Mouse (Mus musculus) embryonic facial prominence, embryonic 13.5 days (tissue): Measurements from ENCODE around the gene Slc22a4. TPM values are rescaled to one million over a fixed set of nuclear protein-coding genes. Genes with fewer than 3 reads are reported as not detected.
"Not testable (repeated sequence)": the region's sequence is repeated elsewhere in the genome, so short reads cannot be mapped to it uniquely, and the experiment has no call there.

ENCODE experiments used
- ATAC-seq: fragments of 200-750 bp; cut with Nextera tagmentation; 2 replicates; pipeline ENCODE4 v1.8.0; 2017; ENCODE audit warnings: low read depth; ENCODE audit not compliant: insufficient number of reproducible peaks, insufficient read depth, low FRiP score, low TSS enrichment
- H3K27ac ChIP-seq: fragments of 300-500 bp; sonication (generic); 2 replicates; pipeline ENCODE4 v1.5.1; 2015; ENCODE audit warnings: moderate library complexity, mild to moderate bottlenecking, inconsistent platforms
- H3K27me3 ChIP-seq: fragments of 300-500 bp; sonication (generic); 2 replicates; pipeline ENCODE4 v1.6.1; 2015; ENCODE audit warnings: mild to moderate bottlenecking, inconsistent platforms
- H3K36me3 ChIP-seq: fragments of 300-500 bp; sonication (generic); 2 replicates; pipeline ENCODE4 v1.6.1; 2015; ENCODE audit warnings: mild to moderate bottlenecking, inconsistent platforms
- H3K4me1 ChIP-seq: fragments of 300-500 bp; sonication (generic); 2 replicates; pipeline ENCODE4 v1.6.1; 2015; ENCODE audit warnings: inconsistent platforms
- H3K4me2 ChIP-seq: fragments of 300-500 bp; sonication (generic); 2 replicates; pipeline ENCODE4 v1.6.1; 2015; ENCODE audit warnings: moderate library complexity, mild to moderate bottlenecking, inconsistent platforms
- H3K4me3 ChIP-seq: fragments of 300-500 bp; sonication (generic); 2 replicates; pipeline ENCODE4 v1.5.1; 2015; ENCODE audit warnings: mild to moderate bottlenecking, inconsistent platforms
- H3K9ac ChIP-seq: fragments of 300-500 bp; sonication (generic); 2 replicates; pipeline ENCODE4 v1.6.1; 2015; ENCODE audit warnings: mild to moderate bottlenecking, inconsistent platforms
- H3K9me3 ChIP-seq: fragments of 300-500 bp; sonication (generic); 2 replicates; pipeline ENCODE4 v1.6.1; 2016; ENCODE audit warnings: inconsistent platforms
- WGBS: fragments of 180-500 bp; shearing (Covaris S2); methylation state at CpG from one replicate; pipeline ENCODE4 v1.1.7; 2015; ENCODE audit warnings: mixed read lengths; 5-methylcytosine and 5-hydroxymethylcytosine counted together
- polyA plus RNA-seq: library from polyadenylated mRNA; unstranded; fragments of >200 nt; fragmentation: Nextera tagmentation; extraction: Ambion mirVana; gene quantifications from 2 replicates; pipeline ENCODE4 v1.2.1, GENCODE M21; 2015

Slc22a4 gene
- polyA plus RNA-seq, 1 experiment from 2014 or later: 3.9 TPM

DNA sequence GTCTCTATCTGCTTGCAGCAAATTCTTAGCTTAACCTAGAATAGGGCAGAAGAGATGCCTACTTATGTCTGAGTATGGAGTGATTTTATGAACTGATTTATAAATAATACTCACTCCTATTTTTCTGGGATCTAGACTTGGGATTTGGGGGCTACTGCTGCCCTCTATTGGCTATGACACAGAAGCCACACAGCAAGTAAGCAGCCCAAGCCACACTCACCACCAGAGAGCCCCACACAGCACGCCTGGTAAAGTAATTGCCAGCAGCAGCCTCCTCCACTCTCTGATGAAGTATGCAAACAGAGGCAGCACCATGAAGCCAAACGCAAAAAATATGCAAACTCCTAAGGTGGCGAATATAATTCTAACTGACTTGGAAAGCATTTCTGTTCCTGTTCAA, 68.9 kb downstream of the Slc22a4 start:
- H3K27me3 ChIP-seq: no peaks in the 10 kb centered on the region
- no peak overlapping the region for H3K9ac ChIP-seq
- 44% methylated on average over 3 of the region's 3 CpGs for WGBS
- H3K4me2 ChIP-seq: no peak overlapping the region
- no peak overlapping the region for H3K4me3 ChIP-seq
- no peaks in the 10 kb centered on the region for H3K9me3 ChIP-seq
- ATAC-seq: no peak
- H3K4me1 ChIP-seq: no peaks in the 10 kb centered on the region
- no peaks in the 10 kb centered on the region for H3K36me3 ChIP-seq
- no peak overlapping the region for H3K27ac ChIP-seq

DNA sequence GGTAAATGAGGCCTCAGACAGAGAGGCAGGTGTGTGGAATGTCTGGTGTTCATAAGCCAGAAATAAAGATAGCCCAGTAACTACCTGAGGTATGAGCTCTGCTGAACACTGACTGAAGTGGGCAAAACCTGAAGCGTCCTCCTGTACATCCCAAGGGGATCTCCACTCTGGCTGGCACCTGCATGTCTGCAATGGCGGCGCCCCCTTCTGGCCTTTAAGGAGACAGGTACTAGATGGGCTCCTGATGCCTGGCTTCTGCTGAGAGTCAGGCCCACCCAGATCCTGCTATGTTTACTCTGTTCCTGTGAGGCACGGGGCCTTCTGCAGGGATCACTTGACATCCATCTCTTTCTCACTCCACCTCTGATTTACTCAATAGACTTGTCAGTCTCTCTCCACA, 69.7 kb downstream of the Slc22a4 start:
- not testable (repeated sequence) for H3K4me3 ChIP-seq, H3K36me3 ChIP-seq, H3K4me1 ChIP-seq, H3K4me2 ChIP-seq, H3K27ac ChIP-seq, H3K9me3 ChIP-seq, ATAC-seq, H3K27me3 ChIP-seq, H3K9ac ChIP-seq
- 40% methylated on average over 4 of the region's 4 CpGs for WGBS

DNA sequence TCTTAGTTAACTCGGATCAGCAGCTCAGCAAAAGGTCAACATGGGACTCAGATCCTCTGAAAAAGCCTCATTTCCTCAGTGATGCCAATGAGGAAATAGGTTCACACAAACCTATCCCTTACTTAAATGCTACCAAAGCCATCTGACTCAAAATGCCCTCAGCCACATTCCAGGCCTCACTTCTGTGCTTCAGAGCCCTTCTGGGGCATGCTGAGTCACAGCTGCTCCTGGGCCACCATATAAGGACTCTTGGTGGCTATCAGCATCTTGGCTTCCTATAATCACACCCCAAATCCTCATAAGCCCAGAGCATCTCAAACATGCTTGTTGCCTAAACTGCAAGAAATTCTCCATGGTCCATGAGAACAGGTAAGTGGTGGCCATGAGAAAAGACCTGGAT, 71.3 kb downstream of the Slc22a4 start:
- 71% methylated on average over 1 of the region's 1 CpGs for WGBS
- H3K27ac ChIP-seq: no peak overlapping the region
- no peaks in the 10 kb centered on the region for H3K36me3 ChIP-seq
- H3K4me2 ChIP-seq: no peak overlapping the region
- no peak overlapping the region for H3K4me3 ChIP-seq
- H3K4me1 ChIP-seq: no peaks in the 10 kb centered on the region
- no peaks in the 10 kb centered on the region for H3K9me3 ChIP-seq
- ATAC-seq: no peak
- H3K9ac ChIP-seq: no peak overlapping the region
- no peaks in the 10 kb centered on the region for H3K27me3 ChIP-seq

DNA sequence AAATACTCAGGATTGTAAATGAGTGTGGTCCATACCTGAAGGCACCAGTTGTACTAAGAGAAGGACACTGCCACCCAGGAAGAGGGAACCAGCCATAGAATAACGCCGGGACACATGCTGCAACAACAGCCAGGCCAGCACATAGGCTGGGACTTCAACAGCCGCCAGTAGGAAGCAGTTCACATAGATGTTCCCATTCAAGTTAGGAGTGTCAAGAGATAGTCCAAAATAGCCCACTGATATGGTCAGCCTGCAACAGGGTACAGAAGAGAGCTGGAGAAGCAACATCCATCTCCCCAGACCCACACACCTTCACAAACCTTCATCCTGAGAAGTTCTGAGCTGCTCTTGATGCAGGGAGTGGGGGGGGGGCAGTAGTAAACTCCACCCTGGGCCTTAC, 73.2 kb downstream of the Slc22a4 start:
- ATAC-seq: no peak
- no peaks in the 10 kb centered on the region for H3K27me3 ChIP-seq
- no peaks in the 10 kb centered on the region for H3K9me3 ChIP-seq
- H3K9ac ChIP-seq: no peak overlapping the region
- H3K27ac ChIP-seq: no peak overlapping the region
- H3K4me1 ChIP-seq: no peaks in the 10 kb centered on the region
- H3K4me2 ChIP-seq: no peak overlapping the region
- no peak overlapping the region for H3K4me3 ChIP-seq
- H3K36me3 ChIP-seq: 0 out of 2 replicates have a peak, but pooled peaks cover 3% of the 10 kb centered on the region
- 93% methylated on average over 3 of the region's 3 CpGs for WGBS

DNA sequence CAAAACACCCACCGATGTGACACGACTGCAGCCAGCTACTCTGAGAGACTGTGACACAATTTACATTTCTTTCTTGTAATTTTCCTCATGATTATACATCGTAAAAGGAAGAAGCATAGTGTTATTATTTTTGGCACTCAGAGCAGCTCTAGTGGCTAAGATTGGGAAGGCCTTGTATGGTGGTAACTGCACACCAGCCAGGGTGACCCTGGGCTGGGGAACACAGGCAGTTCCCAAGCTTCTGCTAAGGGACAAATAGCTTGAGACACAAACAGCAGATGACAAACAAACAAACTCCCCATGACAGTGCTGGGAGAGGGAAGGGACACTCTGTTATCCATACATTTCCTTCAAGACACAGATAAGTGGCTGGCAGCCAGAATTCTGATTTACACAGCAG, 77.8 kb downstream of the Slc22a4 start:
- not testable (repeated sequence) for H3K4me3 ChIP-seq, H3K9ac ChIP-seq, ATAC-seq, H3K27ac ChIP-seq, H3K27me3 ChIP-seq, H3K9me3 ChIP-seq, H3K4me1 ChIP-seq, H3K4me2 ChIP-seq, H3K36me3 ChIP-seq
- 100% methylated on average over 1 of the region's 3 CpGs for WGBS

Other genes with a start within 250 kb of the Slc22a4 start
- 0.40 TPM in 1 of 2 replicates, not detected in the other for gene Gm12216, start 168.8 kb downstream of the Slc22a4 start, polyA plus RNA-seq
- 8.8 and 8.9 TPM in 2 replicates for gene Slc22a5, start 136.4 kb downstream of the Slc22a4 start, polyA plus RNA-seq
- gene Slc22a21, start 47.8 kb downstream of the Slc22a4 start, polyA plus RNA-seq: 4.4 and 5.3 TPM in 2 replicates
- gene Pdlim4, start 40.9 kb upstream of the Slc22a4 start, polyA plus RNA-seq: 168 and 172 TPM in 2 replicates
- 68.2 and 76.4 TPM in 2 replicates for gene P4ha2, start 72.0 kb upstream of the Slc22a4 start, polyA plus RNA-seq
- not detected in 2 replicates for gene Csf2, start 221.6 kb upstream of the Slc22a4 start, polyA plus RNA-seq
- gene Il3, start 239.2 kb upstream of the Slc22a4 start, polyA plus RNA-seq: not detected in 2 replicates